8 mouse cellular contexts compared by ENCODE assay signal in the genomic region with DNA sequence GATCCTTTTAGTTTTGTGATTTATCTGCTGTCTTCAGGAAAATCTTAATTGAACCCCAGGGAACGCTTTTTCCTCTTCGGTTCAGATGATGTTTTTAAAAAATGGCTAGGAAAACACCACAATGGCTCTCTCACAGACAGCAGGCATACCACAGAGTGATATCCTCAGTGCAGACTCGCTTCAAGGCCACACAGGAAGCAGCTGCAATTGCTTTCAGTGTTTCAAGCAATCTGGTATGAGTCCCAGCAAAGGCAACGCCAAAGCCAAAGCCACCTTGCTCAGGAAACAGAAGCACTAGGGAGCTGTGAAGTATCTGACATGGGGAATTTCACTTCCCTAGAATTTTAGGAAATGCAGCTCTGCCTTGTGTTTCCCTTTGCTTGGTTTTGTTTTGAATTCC. TPM values are rescaled to one million over a fixed set of nuclear protein-coding genes. Genes with fewer than 3 reads are reported as not detected.
DNase-seq lines count a peak whose midpoint lies in the region; TF ChIP-seq lines count a peak whose summit lies in the region.

No protein-coding gene starts in this region.

- TF ChIP-seq CTCF in heart, adult 2 months (IDR thresholded peaks at IDR 0.05) = no peak

- no peaks in the 10 kb centered on the region for H3K79me2 ChIP-seq in heart, adult 2 months (replicated peaks; ENCODE audit: control insufficient read depth, insufficient read depth, low read length)
- no peaks in the 10 kb centered on the region for H3K79me2 ChIP-seq in myocyte (ENCODE audit: control insufficient read depth, insufficient read depth)

- H3K4me3 ChIP-seq in heart, adult 2 months = no peak overlapping the region
- no peak overlapping the region for H3K4me3 ChIP-seq in myocyte

- peak; percentile 96 for TF ChIP-seq EP300 in heart, adult 2 months (IDR thresholded peaks at IDR 0.05; ENCODE audit: insufficient read depth, low read depth, low read length)

- peaks cover 10% of the 10 kb centered on the region for H3K4me1 ChIP-seq in heart, adult 2 months (ENCODE audit: control insufficient read depth, insufficient read depth, low read length)

- peak overlapping the region; percentile 79 for H3K27ac ChIP-seq in heart, adult 2 months

- intact Hi-C loops in heart, adult 2 months (cut with DNase I) = loop anchor here (2.0 kb wide), 1 partner anchor 76 kb away; no protein-coding TSS in a partner anchor

- WGBS in heart, adult 2 months = 26% methylated on average over 4 of the region's 4 CpGs

- TF ChIP-seq POLR2A in heart, adult 2 months (IDR thresholded peaks at IDR 0.05; ENCODE audit: insufficient read depth, low read depth, low read length) = peak; percentile 64; the same call in 1 of the 2 replicates
- no peak for TF ChIP-seq POLR2A in myocyte (IDR thresholded peaks at IDR 0.05; ENCODE audit: insufficient read length, low read depth)

- H3K36me3 ChIP-seq in heart, adult 2 months (ENCODE audit: control insufficient read depth, insufficient read depth, low read length) = no peaks in the 10 kb centered on the region; the same call in 1 of the 2 replicates
- H3K36me3 ChIP-seq in myocyte (ENCODE audit: control insufficient read depth, insufficient read depth) = no peaks in the 10 kb centered on the region

- no peak overlapping the region for H3ac ChIP-seq in myocyte (ENCODE audit: control insufficient read depth, insufficient read length)

- no peak overlapping the region for H3K9ac ChIP-seq in heart, adult 2 months (ENCODE audit: low read depth, low read length)

- DNase-seq in lung, adult 18-20 months = peak; percentile 10 to 21
- no peak for DNase-seq in lung, postnatal 14 days
- peak; percentile 37 for DNase-seq in c-Kit-positive CD71-negative TER-119-negative erythroid progenitor cells, embryonic 14.5 days (ENCODE audit: low read depth)
- DNase-seq in heart, adult 2 months = peak; percentile 43 to 78
- peak; percentile 45 to 69 for DNase-seq in kidney, adult 8-10 months
- no peak for DNase-seq in testis, postnatal 14 days (ENCODE audit: low spot score)
- DNase-seq in cerebellum, postnatal 36 days = no peak

- H3K27me3 ChIP-seq in heart, adult 2 months (ENCODE audit: control insufficient read depth, insufficient read depth, low read length) = no peaks in the 10 kb centered on the region
- H3K27me3 ChIP-seq in myocyte (ENCODE audit: control insufficient read depth, insufficient read depth, insufficient read length) = no peaks in the 10 kb centered on the region

- H3K4me2 ChIP-seq in myocyte (ENCODE audit: low read depth) = peak overlapping the region; percentile 51

TF ChIP-seq in myocyte, 11 proteins besides CTCF, POLR2A, EP300 and RAD21:
- TF ChIP-seq MYOD1 (IDR thresholded peaks at IDR 0.05; ENCODE audit: control insufficient read depth in 1 of 3, insufficient read length in 2 of 3, low read depth in 2 of 3) = peak in 1 of 3 experiments; percentile 42
- TF ChIP-seq TCF3 (IDR thresholded peaks at IDR 0.05; ENCODE audit: insufficient read length, low read depth) = no peak
- TF ChIP-seq POLR2AphosphoS2 (IDR thresholded peaks at IDR 0.05; ENCODE audit: insufficient read length, low read depth) = no peak

RNA-seq across cellular contexts. Expression of a gene that starts 27.4 kb away (rescaled TPM):
- total RNA-seq in heart, adult 2 months (2021) = 10 to 100 TPM; 13.1 to 23.5 TPM
- 4.2 and 8.4 TPM in 2 replicates for polyA plus RNA-seq in heart, adult 2 months (2012; rRNA removed)
- 0.68 TPM for polyA plus RNA-seq in myocyte (2012; fragmentation: generic; extraction: Trizol)

Comparison
In these comparisons a context has a peak if more than half of its experiments do, and no peak if none do; other contexts are left out.
1. DNase-seq: peak in lung, adult 18-20 months (2 of 2), c-Kit-positive CD71-negative TER-119-negative erythroid progenitor cells, embryonic 14.5 days (single experiment), heart, adult 2 months (2 of 2) and kidney, adult 8-10 months (2 of 2); none in lung, postnatal 14 days (single experiment), testis, postnatal 14 days (single experiment) and cerebellum, postnatal 36 days (0 of 2).